Mouse (Mus musculus) ovary, postnatal 14 days (tissue): ENCODE data around the gene Gm4214.
"Not testable (repeated sequence)": the region's sequence is repeated elsewhere in the genome, so short reads cannot be mapped to it uniquely, and the experiment has no call there.

ENCODE experiments used
- DNase-seq: peaks from one replicate; pipeline ENCODE4 v3.0.0; 2022; ENCODE audit warnings: low spot score

The Gm4214 gene

DNA sequence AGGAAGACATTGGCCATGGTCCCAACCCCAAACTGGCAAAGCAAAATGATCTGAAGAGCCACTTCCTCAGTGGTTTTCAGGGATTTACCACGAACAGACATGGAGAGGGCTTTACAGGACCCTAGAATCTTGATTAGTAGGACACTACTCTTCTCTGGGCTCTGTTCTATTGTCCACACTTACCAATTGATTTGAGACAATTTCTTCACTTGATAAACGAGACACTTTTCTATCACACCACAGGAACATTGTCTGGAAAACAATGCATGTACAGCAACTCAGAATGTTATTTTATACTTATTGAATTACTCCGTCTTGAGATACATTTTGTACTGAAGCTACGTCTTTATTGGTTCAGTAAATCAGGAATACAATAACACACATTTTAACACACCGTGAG, at the start of gene Gm4214:
Gene Gm4214, minus strand, starts transcription at position 101 of the 400 bp plus-strand sequence.
- not testable (repeated sequence) for DNase-seq

DNA sequence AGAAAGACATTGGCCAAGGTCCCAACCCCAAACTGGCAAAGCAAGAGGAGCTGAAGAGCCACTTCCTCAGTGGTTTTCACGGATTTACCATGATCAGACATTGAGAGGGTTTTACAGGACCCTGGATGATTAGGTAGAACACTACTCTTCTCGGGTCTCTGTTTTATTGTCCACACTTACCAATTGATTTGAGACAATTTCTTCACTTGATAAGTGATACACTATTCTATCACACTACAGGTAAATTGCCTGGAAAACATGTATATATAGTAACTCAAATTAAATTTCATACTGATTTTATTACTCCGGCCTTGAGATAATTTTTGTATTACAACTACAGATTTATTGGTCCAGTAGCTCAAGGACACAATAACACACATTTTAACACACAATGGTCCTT, 35.4 kb upstream of the Gm4214 start, which contains the start of gene Gm4216:
Gene Gm4216, minus strand, starts transcription at position 101 of the 400 bp plus-strand sequence.
- DNase-seq, result not testable (repeated sequence)
